Mouse (Mus musculus): ENCODE results near the gene Acsm1. TPM values are rescaled to one million over a fixed set of nuclear protein-coding genes. Genes with fewer than 3 reads are reported as not detected.
"Not testable (repeated sequence)": the region's sequence is repeated elsewhere in the genome, so short reads cannot be mapped to it uniquely, and the experiment has no call there.

Gene Acsm1
- not detected in 2 replicates for polyA plus RNA-seq (2014; fragmentation: Nextera tagmentation; extraction: Ambion mirVana)

- no peaks in the 10 kb centered on the region for H3K4me1 ChIP-seq (replicated peaks; ENCODE audit: control insufficient read depth, insufficient read depth, low read length)
- 86% methylated on average over 5 of the region's 5 CpGs for WGBS
- no peak within 1 kb of the TSS for H3K9ac ChIP-seq (ENCODE audit: low read length)
- no peaks in the 10 kb centered on the region for H3K36me3 ChIP-seq (ENCODE audit: control insufficient read depth, insufficient read depth, low read length)
- no peak within 1 kb of the TSS for H3K4me3 ChIP-seq (ENCODE audit: low read depth, low read length)
- H3K27me3 ChIP-seq (ENCODE audit: control insufficient read depth, insufficient read depth, low read length) = no peaks in the 10 kb centered on the region
- no peak for ATAC-seq (replicated peaks; ENCODE audit: low FRiP score)
- no peak within 1 kb of the TSS for H3K27ac ChIP-seq (ENCODE audit: low read depth, low read length)
- no peak within 1 kb of the TSS for H3K4me2 ChIP-seq (ENCODE audit: low read depth, low read length, severe bottlenecking)
- no peak for DNase-seq (ENCODE audit: low spot score)
- no peaks in the 10 kb centered on the region for H3K9me3 ChIP-seq (ENCODE audit: control insufficient read depth, low read length)
These were observed at the start of gene Acsm1 for GRCm38 (mm10) chr7:119606664-119607076. Acsm1 (plus strand) TSS chr7:119607026.

- no peak overlapping the region for H3K4me2 ChIP-seq (ENCODE audit: low read depth, low read length, severe bottlenecking)
- no peak overlapping the region for H3K27ac ChIP-seq (ENCODE audit: low read depth, low read length)
- no peak for DNase-seq (ENCODE audit: low spot score)
- no peaks in the 10 kb centered on the region for H3K4me1 ChIP-seq (replicated peaks; ENCODE audit: control insufficient read depth, insufficient read depth, low read length)
- 83% methylated on average over 3 of the region's 3 CpGs for WGBS
- ATAC-seq (replicated peaks; ENCODE audit: low FRiP score) = no peak
- no peaks in the 10 kb centered on the region for H3K9me3 ChIP-seq (ENCODE audit: control insufficient read depth, low read length)
- no peak overlapping the region for H3K4me3 ChIP-seq (ENCODE audit: low read depth, low read length)
- no peaks in the 10 kb centered on the region for H3K27me3 ChIP-seq (ENCODE audit: control insufficient read depth, insufficient read depth, low read length)
- no peaks in the 10 kb centered on the region for H3K36me3 ChIP-seq (ENCODE audit: control insufficient read depth, insufficient read depth, low read length)
- H3K9ac ChIP-seq (ENCODE audit: low read length) = no peak overlapping the region
These were observed 46.9 kb upstream of the Acsm1 start for GRCm38 (mm10) chr7:119559789-119560451.

DNA sequence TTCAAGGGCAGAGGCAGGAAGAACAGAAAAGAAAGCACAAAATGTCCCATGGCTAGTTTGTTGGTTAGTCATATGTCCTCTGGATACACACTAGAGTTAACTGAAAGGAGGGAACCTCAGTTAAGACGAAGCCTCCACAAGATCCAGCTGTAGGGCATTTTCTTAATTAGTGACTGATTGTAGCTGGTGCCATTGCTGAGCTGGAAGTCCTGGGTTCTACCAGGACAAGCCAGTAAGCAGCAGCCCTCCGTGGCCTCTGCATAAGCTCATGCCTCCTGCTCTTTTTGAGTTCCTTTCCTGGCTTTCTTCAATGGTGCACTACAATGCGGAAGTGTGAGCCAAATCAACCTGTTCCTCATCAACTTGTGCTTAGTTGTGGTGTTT, 46.4 kb upstream of the Acsm1 start:
- Histone ChIP-seq H3K9me3 (ENCODE audit: control insufficient read depth, low read length) (no peaks in the 10 kb centered on the region), H3K9ac (ENCODE audit: low read length) (no peak overlapping the region), H3K36me3 (ENCODE audit: control insufficient read depth, insufficient read depth, low read length) (no peaks in the 10 kb centered on the region), H3K4me3 (ENCODE audit: low read depth, low read length) (no peak overlapping the region), H3K4me2 (ENCODE audit: low read depth, low read length, severe bottlenecking) (no peak overlapping the region), H3K4me1 (replicated peaks; ENCODE audit: control insufficient read depth, insufficient read depth, low read length) (no peaks in the 10 kb centered on the region), H3K27me3 (ENCODE audit: control insufficient read depth, insufficient read depth, low read length) (no peaks in the 10 kb centered on the region), H3K27ac (ENCODE audit: low read depth, low read length) (no peak overlapping the region)
- no peak for ATAC-seq (replicated peaks; ENCODE audit: low FRiP score)
- no peak for DNase-seq (ENCODE audit: low spot score)
- 88% methylated on average over 3 of the region's 3 CpGs for WGBS

DNA sequence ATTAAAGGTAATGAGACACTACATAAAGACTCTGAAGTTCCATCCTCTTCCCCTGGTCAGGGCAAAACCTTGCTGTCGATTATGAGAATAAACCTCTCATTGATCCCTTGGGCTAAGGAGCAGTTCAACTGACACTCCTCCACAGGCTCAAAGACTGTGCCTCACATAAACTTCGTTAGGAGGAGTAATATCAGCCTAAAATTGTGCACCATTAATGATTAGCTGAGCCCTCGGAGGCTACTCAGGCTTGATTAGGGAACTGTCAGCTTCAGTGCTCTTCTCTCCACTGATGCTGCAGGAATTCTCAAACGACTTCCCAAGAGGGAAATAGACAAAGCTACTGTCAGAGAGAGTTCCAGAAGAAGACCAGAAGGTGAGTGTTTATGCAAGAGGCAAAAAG, 45.4 kb upstream of the Acsm1 start:
- H3K27ac ChIP-seq (ENCODE audit: low read depth, low read length) = no peak overlapping the region
- DNase-seq (ENCODE audit: low spot score) = no peak
- no peak for ATAC-seq (replicated peaks; ENCODE audit: low FRiP score)
- H3K9me3 ChIP-seq (ENCODE audit: control insufficient read depth, low read length) = no peaks in the 10 kb centered on the region
- H3K4me3 ChIP-seq (ENCODE audit: low read depth, low read length) = no peak overlapping the region
- no peak overlapping the region for H3K4me2 ChIP-seq (ENCODE audit: low read depth, low read length, severe bottlenecking)
- H3K9ac ChIP-seq (ENCODE audit: low read length) = no peak overlapping the region
- 60% methylated on average over 4 of the region's 4 CpGs for WGBS
- no peaks in the 10 kb centered on the region for H3K27me3 ChIP-seq (ENCODE audit: control insufficient read depth, insufficient read depth, low read length)
- no peaks in the 10 kb centered on the region for H3K36me3 ChIP-seq (ENCODE audit: control insufficient read depth, insufficient read depth, low read length)
- H3K4me1 ChIP-seq (replicated peaks; ENCODE audit: control insufficient read depth, insufficient read depth, low read length) = no peaks in the 10 kb centered on the region

- not testable (repeated sequence) for DNase-seq (ENCODE audit: low spot score); H3K9ac ChIP-seq (ENCODE audit: low read length); H3K9me3 ChIP-seq (ENCODE audit: control insufficient read depth, low read length); H3K4me3 ChIP-seq (ENCODE audit: low read depth, low read length); H3K36me3 ChIP-seq (ENCODE audit: control insufficient read depth, insufficient read depth, low read length); H3K4me2 ChIP-seq (ENCODE audit: low read depth, low read length, severe bottlenecking); H3K4me1 ChIP-seq (replicated peaks; ENCODE audit: control insufficient read depth, insufficient read depth, low read length); ATAC-seq (replicated peaks; ENCODE audit: low FRiP score); H3K27me3 ChIP-seq (ENCODE audit: control insufficient read depth, insufficient read depth, low read length); H3K27ac ChIP-seq (ENCODE audit: low read depth, low read length)
- 88% methylated on average over 2 of the region's 2 CpGs for WGBS
These were observed 44.4 kb upstream of the Acsm1 start for GRCm38 (mm10) chr7:119562476-119562875.

DNA sequence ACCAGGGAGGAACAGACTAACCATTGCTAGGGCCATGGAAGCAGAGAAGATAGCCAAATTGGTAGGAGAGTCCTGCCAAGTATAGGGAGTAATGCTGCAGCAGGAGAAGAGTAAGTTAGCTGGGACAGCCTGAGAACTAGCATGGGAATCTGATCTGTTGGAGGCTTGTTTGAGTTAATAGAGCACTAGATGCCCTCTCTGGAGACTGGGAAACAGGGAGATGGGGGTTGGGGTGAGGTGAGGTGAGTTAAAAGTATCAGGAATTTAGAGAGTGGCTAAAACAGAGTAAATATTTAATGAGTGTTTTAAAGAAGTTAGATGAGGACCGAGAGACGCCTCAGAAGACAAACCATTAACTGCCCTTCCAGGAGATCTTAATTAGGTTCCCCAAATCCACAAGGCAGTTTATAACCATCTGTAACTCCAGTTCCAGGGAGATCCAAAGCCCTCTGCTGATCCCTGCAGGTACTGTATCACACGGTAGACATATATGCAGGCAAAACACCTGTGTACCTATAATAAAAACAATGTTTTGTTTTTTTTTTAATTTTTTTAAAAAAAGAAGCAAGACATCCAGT, 12.2 kb upstream of the Acsm1 start:
- 86% methylated on average over 3 of the region's 3 CpGs for WGBS

DNA sequence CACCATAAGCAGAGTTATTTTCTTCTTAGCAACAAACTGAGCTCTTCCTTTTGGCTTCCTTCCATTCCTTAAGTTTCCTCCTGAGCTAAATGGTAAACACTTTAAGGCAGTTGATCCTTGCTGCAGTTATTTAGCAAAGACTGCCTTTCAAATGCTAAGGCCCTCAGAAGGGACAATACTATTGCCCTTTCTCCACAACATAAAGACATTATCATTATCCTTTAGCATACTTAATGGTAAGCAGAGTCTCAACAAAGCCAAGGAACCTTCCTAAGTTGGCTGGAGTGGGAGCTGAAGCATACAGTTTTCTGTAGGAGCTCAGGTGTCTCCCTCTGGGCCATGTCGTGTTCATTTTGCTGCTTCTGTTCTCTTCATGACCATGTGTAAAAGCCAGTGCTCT, 11.5 kb upstream of the Acsm1 start:
- Histone ChIP-seq H3K4me1 (replicated peaks; ENCODE audit: control insufficient read depth, insufficient read depth, low read length) (no peaks in the 10 kb centered on the region), H3K27me3 (ENCODE audit: control insufficient read depth, insufficient read depth, low read length) (no peaks in the 10 kb centered on the region), H3K4me3 (ENCODE audit: low read depth, low read length) (no peak overlapping the region), H3K27ac (ENCODE audit: low read depth, low read length) (no peak overlapping the region), H3K36me3 (ENCODE audit: control insufficient read depth, insufficient read depth, low read length) (no peaks in the 10 kb centered on the region), H3K9ac (ENCODE audit: low read length) (no peak overlapping the region), H3K9me3 (ENCODE audit: control insufficient read depth, low read length) (no peaks in the 10 kb centered on the region), H3K4me2 (ENCODE audit: low read depth, low read length, severe bottlenecking) (no peak overlapping the region)
- WGBS = 42% methylated on average over 1 of the region's 1 CpGs
- ATAC-seq (replicated peaks; ENCODE audit: low FRiP score) = no peak
- DNase-seq (ENCODE audit: low spot score) = no peak

More for the DNA sequence above, 12.2 kb upstream of the Acsm1 start:
- no peaks in the 10 kb centered on the region for H3K36me3 ChIP-seq (ENCODE audit: control insufficient read depth, insufficient read depth, low read length)
- DNase-seq (ENCODE audit: low spot score) (no peak), ATAC-seq (replicated peaks; ENCODE audit: low FRiP score) (no peak)
- no peak overlapping the region for H3K9ac ChIP-seq (ENCODE audit: low read length)
- H3K4me3 ChIP-seq (ENCODE audit: low read depth, low read length) = no peak overlapping the region
- no peaks in the 10 kb centered on the region for H3K4me1 ChIP-seq (replicated peaks; ENCODE audit: control insufficient read depth, insufficient read depth, low read length)
- H3K9me3 ChIP-seq (ENCODE audit: control insufficient read depth, low read length) = no peaks in the 10 kb centered on the region
- no peak overlapping the region for H3K4me2 ChIP-seq (ENCODE audit: low read depth, low read length, severe bottlenecking)
- no peaks in the 10 kb centered on the region for H3K27me3 ChIP-seq (ENCODE audit: control insufficient read depth, insufficient read depth, low read length)
- H3K27ac ChIP-seq (ENCODE audit: low read depth, low read length) = no peak overlapping the region

- Histone ChIP-seq H3K4me1 (replicated peaks; ENCODE audit: control insufficient read depth, insufficient read depth, low read length) (no peaks in the 10 kb centered on the region), H3K27me3 (ENCODE audit: control insufficient read depth, insufficient read depth, low read length) (no peaks in the 10 kb centered on the region), H3K9ac (ENCODE audit: low read length) (no peak overlapping the region), H3K36me3 (ENCODE audit: control insufficient read depth, insufficient read depth, low read length) (no peaks in the 10 kb centered on the region), H3K27ac (ENCODE audit: low read depth, low read length) (no peak overlapping the region), H3K4me3 (ENCODE audit: low read depth, low read length) (no peak overlapping the region), H3K4me2 (ENCODE audit: low read depth, low read length, severe bottlenecking) (no peak overlapping the region), H3K9me3 (ENCODE audit: control insufficient read depth, low read length) (no peaks in the 10 kb centered on the region)
- DNase-seq (ENCODE audit: low spot score) (no peak), ATAC-seq (replicated peaks; ENCODE audit: low FRiP score) (no peak)
- WGBS = 69% methylated on average over 2 of the region's 2 CpGs
These were observed 10.3 kb upstream of the Acsm1 start for GRCm38 (mm10) chr7:119596536-119596935.

Measured in forebrain, embryonic 11.5 days (tissue).